Comparison of ENCODE assay signal across 8 mouse cellular contexts in the genomic region with DNA sequence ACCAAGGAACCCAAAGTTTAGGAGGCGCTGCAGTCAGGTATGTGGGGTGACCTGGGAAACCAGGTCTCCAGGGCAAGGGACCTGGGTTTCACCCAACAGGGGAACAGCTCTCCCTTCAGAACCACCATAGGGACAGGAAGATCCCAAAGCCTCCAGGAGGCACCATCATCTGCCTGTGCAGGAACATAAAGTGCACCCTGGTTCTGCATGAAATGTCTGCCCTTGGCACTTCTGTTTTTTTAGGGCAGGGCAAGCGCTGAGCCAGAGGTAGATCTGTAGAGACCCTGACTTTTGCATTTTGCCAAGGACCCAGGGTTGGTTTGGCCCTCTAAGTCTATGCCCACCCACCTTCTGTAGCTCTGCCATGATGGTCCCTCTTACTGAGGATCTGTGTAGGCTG. TPM values are rescaled to one million over a fixed set of nuclear protein-coding genes. Genes with fewer than 3 reads are reported as not detected.
A peak's percentile ranks its signal among the peaks of the same experiment; 100 is the strongest.
DNase-seq lines count a peak whose midpoint lies in the region; ATAC-seq and TF ChIP-seq lines count a peak whose summit lies in the region.

No protein-coding gene starts in this region.

- peaks cover 11% of the 10 kb centered on the region for H3K4me1 ChIP-seq in forebrain, embryonic 12.5 days
- peaks cover 50% of the 10 kb centered on the region for H3K4me1 ChIP-seq in hindbrain, embryonic 15.5 days (replicated peaks)
- H3K4me1 ChIP-seq in midbrain, embryonic 15.5 days: peaks cover 42% of the 10 kb centered on the region

- peak overlapping the region; percentile 96; the same call in 1 of the 2 replicates for H3K27ac ChIP-seq in left cerebral cortex, adult 2 months
- no peak overlapping the region for H3K27ac ChIP-seq in forebrain, embryonic 12.5 days
- peak overlapping the region; percentile 93 for H3K27ac ChIP-seq in hindbrain, embryonic 15.5 days (replicated peaks)
- H3K27ac ChIP-seq in midbrain, embryonic 15.5 days: 0 out of 2 replicates have a peak overlapping the region, but pooled peaks have one; percentile 90

- H3K9ac ChIP-seq in forebrain, embryonic 12.5 days: no peak overlapping the region
- H3K9ac ChIP-seq in hindbrain, embryonic 15.5 days: peak overlapping the region; percentile 89; the same call in 1 of the 2 replicates
- no peak overlapping the region for H3K9ac ChIP-seq in midbrain, embryonic 15.5 days

- no peaks in the 10 kb centered on the region for H3K27me3 ChIP-seq in forebrain, embryonic 12.5 days
- no peaks in the 10 kb centered on the region for H3K27me3 ChIP-seq in hindbrain, embryonic 15.5 days
- H3K27me3 ChIP-seq in midbrain, embryonic 15.5 days (replicated peaks): no peaks in the 10 kb centered on the region

- H3K9me3 ChIP-seq in forebrain, embryonic 12.5 days: no peaks in the 10 kb centered on the region
- no peaks in the 10 kb centered on the region for H3K9me3 ChIP-seq in hindbrain, embryonic 15.5 days
- no peaks in the 10 kb centered on the region for H3K9me3 ChIP-seq in midbrain, embryonic 15.5 days

- H3K36me3 ChIP-seq in forebrain, embryonic 12.5 days (replicated peaks): peaks cover 44% of the 10 kb centered on the region
- H3K36me3 ChIP-seq in hindbrain, embryonic 15.5 days: peaks cover 39% of the 10 kb centered on the region
- H3K36me3 ChIP-seq in midbrain, embryonic 15.5 days (replicated peaks): peaks cover 37% of the 10 kb centered on the region

- H3K4me2 ChIP-seq in forebrain, embryonic 12.5 days: peak overlapping the region; percentile 94
- peak overlapping the region; percentile 98 for H3K4me2 ChIP-seq in hindbrain, embryonic 15.5 days
- peak overlapping the region; percentile 79; the same call in 1 of the 2 replicates for H3K4me2 ChIP-seq in midbrain, embryonic 15.5 days

- intact Hi-C loops in left cerebral cortex, adult 2 months (cut with DNase I): loop anchor here (1.0 to 5.0 kb wide), 2 partner anchors 8 to 190 kb away; no protein-coding TSS in a partner anchor

- ATAC-seq in forebrain, embryonic 12.5 days (ENCODE audit: low FRiP score): no peak
- ATAC-seq in hindbrain, embryonic 15.5 days (ENCODE audit: low FRiP score, low read depth): no peak
- no peak for ATAC-seq in midbrain, embryonic 15.5 days (replicated peaks)

- peak overlapping the region; percentile 55; the same call in 1 of the 2 replicates for H3K4me3 ChIP-seq in left cerebral cortex, adult 2 months
- H3K4me3 ChIP-seq in forebrain, embryonic 12.5 days (replicated peaks): peak overlapping the region; percentile 75; the same call in 1 of the 2 replicates
- peak overlapping the region; percentile 62; the same call in 1 of the 2 replicates for H3K4me3 ChIP-seq in hindbrain, embryonic 15.5 days
- H3K4me3 ChIP-seq in midbrain, embryonic 15.5 days: no peak overlapping the region

- peak in 1 of 2 experiments; percentile 10 for DNase-seq in left cerebral cortex, adult 2 months (ENCODE audit: extremely low spot score in 1 of 2, low spot score in 2 of 2)
- no peak for DNase-seq in left cerebral cortex, adult 11 months (ENCODE audit: low spot score)
- no peak for DNase-seq in thymus, postnatal 10 days (ENCODE audit: low spot score in 2 of 2)
- DNase-seq in embryo, embryonic 10 days (ENCODE audit: low spot score): no peak
- DNase-seq in c-Kit-positive CD71-positive TER-119-positive erythroid progenitor cells, embryonic 14.5 days (ENCODE audit: low spot score): no peak

- TF ChIP-seq CTCF in left cerebral cortex, adult 2 months (IDR thresholded peaks at IDR 0.05): no peak

- 71% methylated on average over 2 of the region's 2 CpGs for WGBS in forebrain, embryonic 12.5 days
- 85% methylated on average over 2 of the region's 2 CpGs for WGBS in hindbrain, embryonic 15.5 days
- WGBS in midbrain, embryonic 15.5 days: 87% methylated on average over 2 of the region's 2 CpGs

RNA-seq across cellular contexts. Expression of gene Uckl1, which starts 2.3 kb away (rescaled TPM):
- 10 to 100 TPM; 57.7 to 71.1 TPM for total RNA-seq in left cerebral cortex, adult 2 months (2021)
- polyA plus RNA-seq in forebrain, embryonic 12.5 days (2016; fragmentation: Nextera tagmentation; extraction: Ambion mirVana): 50.7 and 50.8 TPM in 2 replicates
- polyA plus RNA-seq in hindbrain, embryonic 15.5 days (2015; fragmentation: Nextera tagmentation; extraction: Ambion mirVana): 61.2 and 62.0 TPM in 2 replicates
- 77.2 and 81.8 TPM in 2 replicates for polyA plus RNA-seq in midbrain, embryonic 15.5 days (2015; fragmentation: Nextera tagmentation; extraction: Ambion mirVana)

RNA-seq across cellular contexts. Expression of gene Prpf6, which starts 9.3 kb away (rescaled TPM):
- 10 to 100 TPM; 54.4 to 57.4 TPM for total RNA-seq in left cerebral cortex, adult 2 months (2021)
- 75.6 and 76.9 TPM in 2 replicates for polyA plus RNA-seq in forebrain, embryonic 12.5 days (2016; fragmentation: Nextera tagmentation; extraction: Ambion mirVana)
- 59.3 and 60.3 TPM in 2 replicates for polyA plus RNA-seq in hindbrain, embryonic 15.5 days (2015; fragmentation: Nextera tagmentation; extraction: Ambion mirVana)
- polyA plus RNA-seq in midbrain, embryonic 15.5 days (2015; fragmentation: Nextera tagmentation; extraction: Ambion mirVana): 68.4 and 69.0 TPM in 2 replicates

RNA-seq across cellular contexts. Expression of gene Zfp512b, which starts 10.2 kb away (rescaled TPM):
- 10 to 100 TPM; 83.1 to 93.8 TPM for total RNA-seq in left cerebral cortex, adult 2 months (2021)
- 70.9 and 74.5 TPM in 2 replicates for polyA plus RNA-seq in forebrain, embryonic 12.5 days (2016; fragmentation: Nextera tagmentation; extraction: Ambion mirVana)
- polyA plus RNA-seq in hindbrain, embryonic 15.5 days (2015; fragmentation: Nextera tagmentation; extraction: Ambion mirVana): 82.9 and 94.0 TPM in 2 replicates
- polyA plus RNA-seq in midbrain, embryonic 15.5 days (2015; fragmentation: Nextera tagmentation; extraction: Ambion mirVana): 97.1 and 111 TPM in 2 replicates

RNA-seq across cellular contexts. Expression of gene Samd10, which starts 16.7 kb away (rescaled TPM):
- total RNA-seq in left cerebral cortex, adult 2 months (2021): 10 to 100 TPM; 21.5 to 22.0 TPM
- polyA plus RNA-seq in forebrain, embryonic 12.5 days (2016; fragmentation: Nextera tagmentation; extraction: Ambion mirVana): 71.3 and 73.8 TPM in 2 replicates
- polyA plus RNA-seq in hindbrain, embryonic 15.5 days (2015; fragmentation: Nextera tagmentation; extraction: Ambion mirVana): 186 and 200 TPM in 2 replicates
- polyA plus RNA-seq in midbrain, embryonic 15.5 days (2015; fragmentation: Nextera tagmentation; extraction: Ambion mirVana): 232 and 239 TPM in 2 replicates
